Mouse (Mus musculus): ENCODE data around the gene Gm37419. TPM values are rescaled to one million over a fixed set of nuclear protein-coding genes. Genes with fewer than 3 reads are reported as not detected.
A peak's percentile ranks its signal among the peaks of the same experiment; 100 is the strongest.

The Gm37419 gene
- not detected in 2 replicates for polyA plus RNA-seq (2016; fragmentation: Nextera tagmentation; extraction: Ambion mirVana)

- WGBS: under 1% methylated on average over 68 of the region's 68 CpGs
- peaks cover 54% of the 10 kb centered on the region for H3K4me1 ChIP-seq
Observed at GRCm38 (mm10) chr16:23988466-23989208, at the start of gene Gm37419, which contains the start of gene Bcl6. TSS of gene Gm37419 (plus strand) at chr16:23988482. TSS of gene Bcl6 (minus strand) at chr16:23988852.

GRCm38 (mm10) chr16:23944801-23945200 is 43.5 kb upstream of the Gm37419 start:
- Histone ChIP-seq H3K36me3 (no peaks in the 10 kb centered on the region), H3K27ac (replicated peaks) (no peak overlapping the region), H3K4me1 (no peaks in the 10 kb centered on the region), H3K9me3 (replicated peaks) (no peaks in the 10 kb centered on the region), H3K4me3 (no peak overlapping the region), H3K27me3 (ENCODE audit: low read depth, poor library complexity, severe bottlenecking) (no peaks in the 10 kb centered on the region)
- 86% methylated on average over 3 of the region's 3 CpGs for WGBS
- DNase-seq (ENCODE audit: low spot score): no peak

More at GRCm38 (mm10) chr16:23988466-23989208, at the start of gene Gm37419, which contains the start of gene Bcl6:
- peak within 1 kb of the TSS; percentile 98 for H3K27ac ChIP-seq (replicated peaks)
- no peaks in the 10 kb centered on the region for H3K9me3 ChIP-seq (replicated peaks)
- H3K27me3 ChIP-seq (ENCODE audit: low read depth, poor library complexity, severe bottlenecking): peaks cover 58% of the 10 kb centered on the region
- peak; percentile 87 for DNase-seq (ENCODE audit: low spot score)
- H3K36me3 ChIP-seq: no peaks in the 10 kb centered on the region
- H3K4me3 ChIP-seq: peak within 1 kb of the TSS; percentile 80

GRCm38 (mm10) chr16:23947654-23948053 is 40.6 kb upstream of the Gm37419 start:
- no peak for DNase-seq (ENCODE audit: low spot score)

GRCm38 (mm10) chr16:23952101-23952727 is 36.1 kb upstream of the Gm37419 start:
- Histone ChIP-seq H3K4me1 (no peaks in the 10 kb centered on the region), H3K4me3 (no peak overlapping the region), H3K27ac (replicated peaks) (no peak overlapping the region), H3K27me3 (ENCODE audit: low read depth, poor library complexity, severe bottlenecking) (no peaks in the 10 kb centered on the region), H3K9me3 (replicated peaks) (no peaks in the 10 kb centered on the region), H3K36me3 (no peaks in the 10 kb centered on the region)
- no peak for DNase-seq (ENCODE audit: low spot score)
- 86% methylated on average over 4 of the region's 4 CpGs for WGBS

More at GRCm38 (mm10) chr16:23947654-23948053, 40.6 kb upstream of the Gm37419 start:
- Histone ChIP-seq H3K27ac (replicated peaks) (no peak overlapping the region), H3K4me3 (no peak overlapping the region), H3K36me3 (no peaks in the 10 kb centered on the region), H3K9me3 (replicated peaks) (no peaks in the 10 kb centered on the region), H3K27me3 (ENCODE audit: low read depth, poor library complexity, severe bottlenecking) (no peaks in the 10 kb centered on the region), H3K4me1 (no peaks in the 10 kb centered on the region)
- WGBS: 92% methylated on average over 6 of the region's 6 CpGs

GRCm38 (mm10) chr16:23953189-23953958 is 34.9 kb upstream of the Gm37419 start:
- 57% methylated on average over 11 of the region's 11 CpGs for WGBS
- Histone ChIP-seq H3K36me3 (no peaks in the 10 kb centered on the region), H3K9me3 (replicated peaks) (no peaks in the 10 kb centered on the region), H3K27ac (replicated peaks) (no peak overlapping the region), H3K4me1 (no peaks in the 10 kb centered on the region), H3K27me3 (ENCODE audit: low read depth, poor library complexity, severe bottlenecking) (no peaks in the 10 kb centered on the region), H3K4me3 (no peak overlapping the region)
- peak; percentile 67 for DNase-seq (ENCODE audit: low spot score)

- no peaks in the 10 kb centered on the region for H3K9me3 ChIP-seq (replicated peaks)
- 17% methylated on average over 1 of the region's 1 CpGs for WGBS
- no peak for DNase-seq (ENCODE audit: low spot score)
- H3K4me3 ChIP-seq: no peak overlapping the region
- H3K36me3 ChIP-seq: no peaks in the 10 kb centered on the region
- no peaks in the 10 kb centered on the region for H3K4me1 ChIP-seq
- no peak overlapping the region for H3K27ac ChIP-seq (replicated peaks)
- H3K27me3 ChIP-seq (ENCODE audit: low read depth, poor library complexity, severe bottlenecking): no peaks in the 10 kb centered on the region
Observed at GRCm38 (mm10) chr16:23953959-23954260, 34.4 kb upstream of the Gm37419 start.

GRCm38 (mm10) chr16:23958938-23959337 is 29.3 kb upstream of the Gm37419 start:
- no peaks in the 10 kb centered on the region for H3K27me3 ChIP-seq (ENCODE audit: low read depth, poor library complexity, severe bottlenecking)
- H3K4me3 ChIP-seq: no peak overlapping the region
- H3K9me3 ChIP-seq (replicated peaks): no peaks in the 10 kb centered on the region
- DNase-seq (ENCODE audit: low spot score): no peak
- H3K4me1 ChIP-seq: peaks cover 3% of the 10 kb centered on the region
- H3K27ac ChIP-seq (replicated peaks): no peak overlapping the region
- no peaks in the 10 kb centered on the region for H3K36me3 ChIP-seq

GRCm38 (mm10) chr16:23962401-23962800 is 25.9 kb upstream of the Gm37419 start:
- Histone ChIP-seq H3K9me3 (replicated peaks) (no peaks in the 10 kb centered on the region; the same call in 1 of the 2 replicates), H3K27ac (replicated peaks) (no peak overlapping the region), H3K27me3 (ENCODE audit: low read depth, poor library complexity, severe bottlenecking) (no peaks in the 10 kb centered on the region), H3K36me3 (no peaks in the 10 kb centered on the region), H3K4me1 (peaks cover 15% of the 10 kb centered on the region), H3K4me3 (no peak overlapping the region)
- DNase-seq (ENCODE audit: low spot score): no peak
- WGBS: 86% methylated on average over 2 of the region's 2 CpGs

GRCm38 (mm10) chr16:23963896-23964668 is 24.2 kb upstream of the Gm37419 start:
- Histone ChIP-seq H3K27ac (replicated peaks) (no peak overlapping the region), H3K36me3 (no peaks in the 10 kb centered on the region), H3K4me1 (peaks cover 18% of the 10 kb centered on the region), H3K27me3 (ENCODE audit: low read depth, poor library complexity, severe bottlenecking) (no peaks in the 10 kb centered on the region), H3K9me3 (replicated peaks) (no peaks in the 10 kb centered on the region; the same call in 1 of the 2 replicates), H3K4me3 (no peak overlapping the region)
- 80% methylated on average over 22 of the region's 22 CpGs for whole genome bisulfite sequencing
- DNase-seq (ENCODE audit: low spot score): no peak

GRCm38 (mm10) chr16:23964706-23965367 is 23.4 kb upstream of the Gm37419 start:
- no peaks in the 10 kb centered on the region for H3K36me3 ChIP-seq
- H3K4me3 ChIP-seq: no peak overlapping the region
- H3K4me1 ChIP-seq: peaks cover 23% of the 10 kb centered on the region
- H3K27me3 ChIP-seq (ENCODE audit: low read depth, poor library complexity, severe bottlenecking): no peaks in the 10 kb centered on the region
- no peak overlapping the region for H3K27ac ChIP-seq (replicated peaks)
- DNase-seq (ENCODE audit: low spot score): no peak
- 81% methylated on average over 14 of the region's 14 CpGs for WGBS
- H3K9me3 ChIP-seq (replicated peaks): no peaks in the 10 kb centered on the region; the same call in 1 of the 2 replicates

GRCm38 (mm10) chr16:23966066-23966465 is 22.2 kb upstream of the Gm37419 start:
- DNase-seq (ENCODE audit: low spot score): no peak
- Histone ChIP-seq H3K4me3 (no peak overlapping the region), H3K27ac (replicated peaks) (no peak overlapping the region), H3K9me3 (replicated peaks) (no peaks in the 10 kb centered on the region; the same call in 1 of the 2 replicates), H3K36me3 (no peaks in the 10 kb centered on the region), H3K4me1 (peaks cover 23% of the 10 kb centered on the region), H3K27me3 (ENCODE audit: low read depth, poor library complexity, severe bottlenecking) (no peaks in the 10 kb centered on the region)
- WGBS: 90% methylated on average over 14 of the region's 14 CpGs

- H3K36me3 ChIP-seq: no peaks in the 10 kb centered on the region
- H3K9me3 ChIP-seq (replicated peaks): no peaks in the 10 kb centered on the region; the same call in 1 of the 2 replicates
- no peaks in the 10 kb centered on the region for H3K27me3 ChIP-seq (ENCODE audit: low read depth, poor library complexity, severe bottlenecking)
- H3K4me3 ChIP-seq: no peak overlapping the region
- WGBS: 81% methylated on average over 7 of the region's 7 CpGs
- no peak overlapping the region for H3K27ac ChIP-seq (replicated peaks)
- no peak for DNase-seq (ENCODE audit: low spot score)
- H3K4me1 ChIP-seq: peaks cover 26% of the 10 kb centered on the region
Observed at GRCm38 (mm10) chr16:23967301-23967700, 21.0 kb upstream of the Gm37419 start.

Measured in midbrain, embryonic 10.5 days (tissue).